31 mouse cellular contexts compared by ENCODE assay signal in genomic region chr14:55023011-55023410, GRCm38 (mm10). TPM values are rescaled to one million over a fixed set of nuclear protein-coding genes. Genes with fewer than 3 reads are reported as not detected.
DNase-seq lines count a peak whose midpoint lies in the region; ATAC-seq and TF ChIP-seq lines count a peak whose summit lies in the region.
"Had no signal": no experiment of that assay in that cellular context is flagged by ENCODE, and none has a peak within 500 bp of the region (broad histone marks: within the 10 kb centered on the region; RNA-seq: fewer than 3 reads in every experiment).

No protein-coding gene starts in this region.

- H3K4me1 ChIP-seq in ES-Bruce4 (ENCODE audit: control insufficient read depth, insufficient read depth, low read length) (no peaks in the 10 kb centered on the region), ES-E14 (ENCODE audit: control insufficient read depth in 2 of 2, insufficient read depth in 2 of 2, low read length in 2 of 2, poor library complexity in 1 of 2) (peaks cover 0 to 12% of the 10 kb centered on the region in 2 experiments; a peak in 1 of 4 replicates)
- peaks cover 9% of the 10 kb centered on the region for H3K4me1 ChIP-seq in neural tube, embryonic 15.5 days

- H3K9ac ChIP-seq in ES-Bruce4 (ENCODE audit: low read depth, poor library complexity, severe bottlenecking) (no peak overlapping the region), ES-E14 (ENCODE audit: insufficient read depth, low read depth, low read length, poor library complexity, severe bottlenecking) (peak overlapping the region; percentile 57; the same call in 1 of the 2 replicates)
- no peak overlapping the region for H3K9ac ChIP-seq in neural tube, embryonic 15.5 days (replicated peaks)

- ATAC-seq in neural tube, embryonic 15.5 days (ENCODE audit: low FRiP score), result no peak
- ATAC-seq: activated CD4-positive, CD25-positive, alpha-beta regulatory T cell, adult 4 months; CD4-positive, CD25-positive, alpha-beta regulatory T cell, adult 4 months; Patski had no signal

- in situ Hi-C loops in ES-E14 (cut with MboI; ENCODE audit: low sequenced_read_pairs in 2 of 2, unreplicated experiment in 2 of 2), result no loop called here

- H3K9me3 ChIP-seq in ES-Bruce4 (replicated peaks; ENCODE audit: control insufficient read depth, insufficient read depth, low read length, poor library complexity, severe bottlenecking) (no peaks in the 10 kb centered on the region), ES-E14 (ENCODE audit: control insufficient read depth, insufficient read depth, low read depth, low read length) (no peaks in the 10 kb centered on the region)
- no peaks in the 10 kb centered on the region for H3K9me3 ChIP-seq in neural tube, embryonic 15.5 days (replicated peaks)
- H3K9me3 ChIP-seq: G1E had no signal

- H3K27me3 ChIP-seq in ES-Bruce4 (ENCODE audit: control insufficient read depth, insufficient read depth, low read length, poor library complexity, severe bottlenecking), result no peaks in the 10 kb centered on the region
- no peaks in the 10 kb centered on the region for H3K27me3 ChIP-seq in neural tube, embryonic 15.5 days (replicated peaks)
- H3K27me3 ChIP-seq: CH12.LX, Patski had no signal

- no peak for TF ChIP-seq EP300 in ES-Bruce4 (IDR thresholded peaks at IDR 0.05; ENCODE audit: insufficient read depth, low read depth, low read length)

- WGBS in neural tube, embryonic 15.5 days, result 93% methylated on average over 15 of the region's 15 CpGs

- H3K36me3 ChIP-seq in ES-Bruce4 (ENCODE audit: control insufficient read depth, insufficient read depth, low read length, poor library complexity, severe bottlenecking) (peaks cover 35% of the 10 kb centered on the region), ES-E14 (ENCODE audit: control insufficient read depth, insufficient read depth, low read length, poor library complexity, severe bottlenecking) (peaks cover 23% of the 10 kb centered on the region)
- H3K36me3 ChIP-seq in neural tube, embryonic 15.5 days, result peaks cover 50% of the 10 kb centered on the region

- TF ChIP-seq CTCF in ES-Bruce4 (IDR thresholded peaks at IDR 0.05; ENCODE audit: low read depth, low read length), result no peak

- TF ChIP-seq POLR2A in ES-Bruce4 (IDR thresholded peaks at IDR 0.05; ENCODE audit: insufficient read depth, low read length), result no peak

- DNase-seq in ES-CJ7 (ENCODE audit: low read depth, low spot score) (peak; percentile 55), ES-E14 (ENCODE audit: low read depth, low spot score) (no peak), R1 (ENCODE audit: low read depth, low spot score) (peak; percentile 66)
- DNase-seq in layer of hippocampus, adult 9-11 months, result no peak
- DNase-seq in lung, postnatal 36 days, result no peak
- no peak for DNase-seq in layer of hippocampus, adult 18-20 months (ENCODE audit: low spot score in 2 of 2)
- DNase-seq: adrenal gland, adult 2 months; adrenal gland, adult 8-10 months; adrenal gland, postnatal 10 days; adrenal gland, postnatal 14 days; adrenal gland, postnatal 25 days; adrenal gland, postnatal 36 days; B cell, adult 2 months; cerebellum, adult 11 months; cerebellum, adult 11-12 months; cerebellum, adult 18-20 months; cerebellum, adult 2 months; cerebellum, adult 8-10 months; cerebellum, adult 9-10 months had no signal

- H3K4me3 ChIP-seq in ES-Bruce4 (ENCODE audit: low read depth, low read length), result no peak overlapping the region
- peak overlapping the region in 1 of 2 experiments; percentile 44; a peak in 1 of 4 replicates for H3K4me3 ChIP-seq in ES-E14 (ENCODE audit: insufficient read depth in 1 of 2, low read depth in 1 of 2, low read length in 2 of 2, poor library complexity in 1 of 2, severe bottlenecking in 1 of 2)
- H3K4me3 ChIP-seq in neural tube, embryonic 15.5 days (replicated peaks), result no peak overlapping the region

- H3K4me2 ChIP-seq in neural tube, embryonic 15.5 days, result no peak overlapping the region

- H3K27ac ChIP-seq in ES-Bruce4 (ENCODE audit: insufficient read depth, low read length) (peak overlapping the region; percentile 37; the same call in 1 of the 2 replicates), ES-E14 (ENCODE audit: insufficient read depth, low read depth, low read length, poor library complexity, severe bottlenecking) (peak overlapping the region; percentile 26; the same call in 1 of the 2 replicates)
- no peak overlapping the region for H3K27ac ChIP-seq in neural tube, embryonic 15.5 days (replicated peaks)

TF ChIP-seq in ES-E14, 5 proteins besides CTCF, POLR2A, EP300 and RAD21:
- TF ChIP-seq MAFK (IDR thresholded peaks at IDR 0.05; ENCODE audit: insufficient read depth, low read depth, low read length) (no peak), CHD2 (IDR thresholded peaks at IDR 0.05; ENCODE audit: low read depth, low read length) (no peak), ZC3H11A (IDR thresholded peaks at IDR 0.05; ENCODE audit: borderline replicate concordance, low read depth, low read length) (no peak), HCFC1 (IDR thresholded peaks at IDR 0.05; ENCODE audit: borderline replicate concordance, insufficient read depth, low read length) (no peak), ZNF384 (IDR thresholded peaks at IDR 0.05; ENCODE audit: low read depth, low read length) (no peak)
TF ChIP-seq in ES-E14: peak in this region for 0.

RNA-seq across cellular contexts. Expression of gene Ngdn, which starts 7.8 kb away (rescaled TPM):
- 52.7 and 55.2 TPM in 2 replicates for polyA plus RNA-seq in ES-Bruce4 (2011; ENCODE audit: insufficient read depth, insufficient read length, low read depth, missing spikeins)
- total RNA-seq in ES-E14 (2012; rRNA removed), result 53.5 and 90.9 TPM in 2 replicates
- polyA plus RNA-seq in neural tube, embryonic 15.5 days (2015; fragmentation: Nextera tagmentation; extraction: Ambion mirVana), result 47.6 and 60.4 TPM in 2 replicates
- 10 to 100 TPM; 30.2 to 32.7 TPM for total RNA-seq in layer of hippocampus, adult 18-20 months (2021)

RNA-seq across cellular contexts. Expression of gene Myh7, which starts 28.6 kb away (rescaled TPM):
- 3.1 TPM in 2 replicates for polyA plus RNA-seq in ES-Bruce4 (2011; ENCODE audit: insufficient read depth, insufficient read length, low read depth, missing spikeins)
- 3.2 and 3.3 TPM in 2 replicates for total RNA-seq in ES-E14 (2012; rRNA removed)
- polyA plus RNA-seq in neural tube, embryonic 15.5 days (2015; fragmentation: Nextera tagmentation; extraction: Ambion mirVana), result 7.4 and 9.6 TPM in 2 replicates
- 10 to 100 TPM; 10.1 to 14.4 TPM for total RNA-seq in layer of hippocampus, adult 18-20 months (2021)
- total RNA-seq: adrenal gland, adult 2 months; adrenal gland, adult 8-10 months; adrenal gland, postnatal 25 days; MEL had no signal
- polyA plus RNA-seq: activated CD4-positive, CD25-positive, alpha-beta regulatory T cell, adult 4 months; adrenal gland, adult 2 months; CD4-positive, CD25-positive, alpha-beta regulatory T cell, adult 4 months had no signal

RNA-seq across cellular contexts. Expression of gene Gm17428, which starts 46.3 kb away (rescaled TPM):
- not detected in 2 replicates for polyA plus RNA-seq in ES-Bruce4 (2011; ENCODE audit: insufficient read depth, insufficient read length, low read depth, missing spikeins)
- not detected in 2 replicates for total RNA-seq in ES-E14 (2012; rRNA removed)
- not detected in 2 replicates for polyA plus RNA-seq in neural tube, embryonic 15.5 days (2015; fragmentation: Nextera tagmentation; extraction: Ambion mirVana)
- total RNA-seq in layer of hippocampus, adult 18-20 months (2021), result not detected
- total RNA-seq: adrenal gland, adult 18-20 months; adrenal gland, adult 2 months; adrenal gland, adult 8-10 months; adrenal gland, postnatal 10 days; adrenal gland, postnatal 14 days; adrenal gland, postnatal 25 days; adrenal gland, postnatal 36 days; adrenal gland, postnatal 4 days; CH12.LX; G1E; MEL had no signal
- polyA plus RNA-seq: activated CD4-positive, CD25-positive, alpha-beta regulatory T cell, adult 4 months; adrenal gland, adult 2 months; brain, embryonic 14.5 days; C2C12; CD4-positive, CD25-positive, alpha-beta regulatory T cell, adult 4 months; cerebellum, adult 2 months; G1E; Patski had no signal

RNA-seq across cellular contexts. Expression of gene Myh6, which starts 56.3 kb away (rescaled TPM):
- polyA plus RNA-seq in ES-Bruce4 (2011; ENCODE audit: insufficient read depth, insufficient read length, low read depth, missing spikeins), result 1.2 TPM in 1 of 2 replicates, not detected in the other
- total RNA-seq in ES-E14 (2012; rRNA removed), result 7.1 and 8.8 TPM in 2 replicates
- 1.8 and 2.5 TPM in 2 replicates for polyA plus RNA-seq in neural tube, embryonic 15.5 days (2015; fragmentation: Nextera tagmentation; extraction: Ambion mirVana)
- 1 to 10 TPM; 3.7 to 5.0 TPM for total RNA-seq in layer of hippocampus, adult 18-20 months (2021)
- total RNA-seq: adrenal gland, adult 2 months; adrenal gland, adult 8-10 months; adrenal gland, postnatal 25 days; adrenal gland, postnatal 36 days; MEL had no signal
- polyA plus RNA-seq: activated CD4-positive, CD25-positive, alpha-beta regulatory T cell, adult 4 months; adrenal gland, adult 2 months; CD4-positive, CD25-positive, alpha-beta regulatory T cell, adult 4 months had no signal

Comparison
In these comparisons a context has a peak if more than half of its experiments do, and no peak if none do; other contexts are left out.
1. DNase-seq: peak in ES-CJ7 (single experiment) and R1 (single experiment); none in ES-E14 (single experiment), layer of hippocampus, adult 9-11 months (single experiment), lung, postnatal 36 days (single experiment) and layer of hippocampus, adult 18-20 months (0 of 2).